Mouse (Mus musculus): ENCODE data around the gene Slc38a7. TPM values are rescaled to one million over a fixed set of nuclear protein-coding genes. Genes with fewer than 3 reads are reported as not detected.

Gene Slc38a7
- polyA plus RNA-seq, 1 experiment from 2014 or later: 28.5 TPM

DNA sequence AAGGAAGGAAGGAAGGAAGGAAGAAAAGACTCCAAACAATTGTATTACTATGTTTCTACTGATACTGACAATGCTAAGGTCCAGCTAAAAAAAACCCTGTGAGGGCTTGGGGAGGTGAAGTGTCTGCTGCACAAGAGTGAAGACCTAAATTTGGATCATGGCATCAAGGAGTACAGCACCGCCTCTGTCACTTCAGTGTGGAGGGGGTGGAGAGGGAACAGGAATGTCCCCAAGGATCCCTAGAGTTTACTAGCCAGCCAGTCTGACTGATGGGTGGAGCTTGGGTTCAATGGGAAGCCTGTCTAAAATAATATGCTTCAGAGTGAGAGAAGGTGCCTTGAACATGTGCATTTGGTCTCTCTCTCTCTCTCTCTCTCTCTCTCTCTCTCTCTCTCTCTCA lies 35.1 kb downstream of the Slc38a7 start:
- H3K27ac ChIP-seq (replicated peaks): no peak overlapping the region
- H3K36me3 ChIP-seq: no peaks in the 10 kb centered on the region
- no peak for ATAC-seq (replicated peaks)
- 54% methylated on average over 1 of the region's 1 CpGs for WGBS
- H3K4me1 ChIP-seq: no peaks in the 10 kb centered on the region
- no peak overlapping the region for H3K4me3 ChIP-seq
- no peak overlapping the region for H3K4me2 ChIP-seq (replicated peaks)
- H3K27me3 ChIP-seq: no peaks in the 10 kb centered on the region
- H3K9ac ChIP-seq (replicated peaks): no peak overlapping the region
- no peaks in the 10 kb centered on the region for H3K9me3 ChIP-seq

DNA sequence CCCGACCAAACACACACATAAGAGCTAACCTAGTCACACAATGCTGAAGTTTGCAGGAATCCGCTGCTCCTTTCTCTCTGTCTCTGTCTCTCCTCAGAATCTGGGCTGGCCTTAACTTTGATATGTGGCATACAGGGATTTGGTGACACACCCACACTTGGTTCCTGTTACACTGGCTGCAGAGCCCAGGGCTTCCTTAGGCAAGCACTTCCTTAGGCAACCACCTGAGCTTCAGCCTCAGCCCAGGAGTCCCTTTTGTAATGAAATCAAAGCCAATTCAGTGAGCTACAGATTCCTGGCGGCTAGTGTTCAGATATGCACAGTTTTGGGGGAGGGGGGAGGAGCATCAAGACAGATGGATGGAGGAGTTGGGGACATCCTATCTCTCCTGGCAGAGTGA lies 35.7 kb downstream of the Slc38a7 start:
- Histone ChIP-seq H3K36me3 (no peaks in the 10 kb centered on the region), H3K27ac (replicated peaks) (no peak overlapping the region), H3K4me3 (no peak overlapping the region), H3K27me3 (no peaks in the 10 kb centered on the region), H3K9me3 (no peaks in the 10 kb centered on the region), H3K4me1 (no peaks in the 10 kb centered on the region), H3K4me2 (replicated peaks) (no peak overlapping the region), H3K9ac (replicated peaks) (no peak overlapping the region)
- no peak for ATAC-seq (replicated peaks)
- 71% methylated on average over 3 of the region's 3 CpGs for WGBS

DNA sequence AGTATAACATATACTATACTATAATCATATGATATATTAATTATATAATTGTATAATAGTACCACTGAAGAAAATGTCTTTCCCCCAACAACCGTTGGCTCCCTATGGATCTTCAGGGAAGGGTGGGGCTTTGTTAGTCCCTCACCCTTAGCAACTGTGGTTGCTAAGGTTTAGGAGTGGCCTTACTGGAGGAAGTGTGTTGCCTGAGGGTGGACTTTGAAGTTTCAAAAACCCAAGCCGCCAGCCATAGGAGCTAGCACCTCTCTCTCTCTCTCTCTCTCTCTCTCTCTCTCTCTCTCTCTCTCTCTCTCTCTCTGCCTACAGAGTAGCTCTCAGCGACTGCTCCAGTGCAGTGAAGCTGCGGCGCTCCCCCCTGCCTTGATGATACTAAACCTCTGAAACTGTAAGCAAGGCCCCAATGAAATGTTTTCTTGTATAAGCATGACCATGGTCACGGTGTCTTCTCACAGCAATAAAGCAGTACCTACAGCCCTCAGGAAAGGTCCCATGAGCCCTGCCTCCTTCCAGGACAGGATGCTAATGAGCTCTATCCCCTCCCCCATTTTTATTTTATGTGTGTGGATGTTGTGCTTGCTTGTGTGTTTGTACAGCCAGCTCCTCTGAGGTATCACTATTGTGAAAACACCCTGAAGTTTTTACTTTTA lies 37.2 kb downstream of the Slc38a7 start:
- Histone ChIP-seq H3K9me3 (no peaks in the 10 kb centered on the region), H3K4me3 (no peak overlapping the region), H3K27ac (replicated peaks) (no peak overlapping the region), H3K27me3 (no peaks in the 10 kb centered on the region), H3K4me1 (no peaks in the 10 kb centered on the region), H3K9ac (replicated peaks) (no peak overlapping the region), H3K4me2 (replicated peaks) (no peak overlapping the region), H3K36me3 (no peaks in the 10 kb centered on the region)
- ATAC-seq (replicated peaks): no peak
- WGBS: 59% methylated on average over 6 of the region's 6 CpGs

DNA sequence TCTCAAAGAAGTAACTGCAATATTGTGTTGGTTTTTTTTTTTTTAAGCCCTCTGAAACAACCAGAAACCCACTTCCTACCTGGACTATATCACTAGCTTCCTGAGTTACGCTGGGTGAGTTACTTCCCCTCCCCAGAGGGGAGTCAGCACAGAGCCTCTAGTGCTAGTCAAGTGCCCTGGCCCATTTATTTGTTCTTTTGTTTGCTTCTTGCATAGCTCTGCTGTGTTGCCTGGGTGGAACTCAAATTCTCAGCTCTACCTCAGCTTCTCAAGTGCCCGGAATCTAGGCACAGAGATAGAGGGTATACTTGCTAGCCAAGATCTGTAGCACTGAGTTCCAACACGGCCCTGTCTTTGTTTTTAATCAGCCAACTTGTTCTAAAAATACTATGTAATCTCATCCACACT lies 43.2 kb downstream of the Slc38a7 start:
- Histone ChIP-seq H3K9me3 (no peaks in the 10 kb centered on the region), H3K4me3 (no peak overlapping the region), H3K27me3 (no peaks in the 10 kb centered on the region), H3K4me2 (replicated peaks) (no peak overlapping the region), H3K27ac (replicated peaks) (no peak overlapping the region), H3K36me3 (no peaks in the 10 kb centered on the region), H3K9ac (replicated peaks) (no peak overlapping the region), H3K4me1 (peaks cover 12% of the 10 kb centered on the region)
- ATAC-seq (replicated peaks): no peak
- 61% methylated on average over 3 of the region's 3 CpGs for WGBS

DNA sequence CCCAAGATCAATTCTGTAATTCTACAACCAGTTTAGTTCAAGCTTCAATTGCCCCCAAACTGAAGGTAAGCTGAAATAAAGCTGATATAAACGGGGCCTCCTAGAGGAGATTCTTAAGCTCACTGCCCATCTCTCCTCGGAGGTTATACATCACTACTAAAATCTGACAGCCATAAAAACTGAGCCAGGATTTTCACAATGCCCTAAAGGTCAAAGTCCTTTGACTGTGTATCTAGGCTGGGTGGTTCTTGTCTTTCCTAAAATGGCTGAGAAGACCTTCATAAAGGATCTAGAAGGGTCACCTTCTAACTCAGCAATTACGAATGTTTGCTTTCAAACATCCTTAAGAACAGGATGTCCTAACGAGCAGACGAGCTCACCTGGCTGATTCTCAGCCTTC lies 44.2 kb downstream of the Slc38a7 start:
- 77% methylated on average over 5 of the region's 5 CpGs for WGBS
- Histone ChIP-seq H3K4me3 (no peak overlapping the region), H3K9me3 (no peaks in the 10 kb centered on the region), H3K27ac (replicated peaks) (no peak overlapping the region), H3K4me2 (replicated peaks) (no peak overlapping the region), H3K4me1 (peaks cover 21% of the 10 kb centered on the region), H3K36me3 (no peaks in the 10 kb centered on the region), H3K9ac (replicated peaks) (no peak overlapping the region), H3K27me3 (no peaks in the 10 kb centered on the region)
- ATAC-seq (replicated peaks): no peak

DNA sequence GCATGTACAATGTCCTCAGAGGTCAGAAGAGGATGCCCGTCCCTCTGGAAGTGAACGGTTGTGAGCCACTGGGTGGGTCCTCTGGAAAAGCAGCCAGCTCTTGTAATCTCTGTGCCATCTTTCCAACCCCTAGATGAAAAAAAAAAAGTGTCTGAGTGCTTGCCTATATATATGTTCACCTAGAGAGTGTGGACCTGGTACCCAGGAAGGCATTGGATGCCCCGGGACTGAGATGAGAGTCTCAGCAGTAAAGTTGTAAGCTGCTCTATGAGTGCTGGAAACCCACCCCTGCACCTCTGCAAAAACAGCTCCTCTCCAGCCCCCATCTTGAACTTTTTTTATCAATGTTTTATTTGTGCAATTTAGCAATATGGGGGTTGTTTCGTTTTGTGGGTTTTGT lies 44.7 kb downstream of the Slc38a7 start:
- WGBS: 88% methylated on average over 4 of the region's 4 CpGs

DNA sequence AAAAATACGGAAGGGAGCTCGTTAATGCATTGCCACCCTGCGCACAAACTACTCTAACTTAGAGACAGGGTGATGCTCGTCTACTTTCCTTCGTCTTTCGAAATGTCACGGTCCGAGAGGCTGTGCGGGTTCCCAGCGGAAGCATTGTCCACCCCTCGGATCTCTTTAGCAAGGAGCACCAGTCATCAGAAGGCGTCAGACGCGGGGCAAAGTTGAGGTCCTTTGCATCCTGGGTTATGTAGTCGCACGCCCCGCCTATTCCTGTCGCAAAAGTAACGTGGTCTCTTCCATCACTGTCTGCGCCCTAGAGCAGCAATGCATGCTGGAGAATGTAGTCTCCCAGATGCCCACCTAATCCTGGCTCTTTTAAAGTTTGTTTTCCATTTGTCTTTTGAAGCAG lies 45.5 kb downstream of the Slc38a7 start:
- peak; percentile 96 for ATAC-seq (replicated peaks)
- H3K4me3 ChIP-seq: peak overlapping the region; percentile 97

More for the DNA sequence above, 44.7 kb downstream of the Slc38a7 start:
- no peaks in the 10 kb centered on the region for H3K9me3 ChIP-seq
- no peaks in the 10 kb centered on the region for H3K27me3 ChIP-seq
- H3K4me1 ChIP-seq: peaks cover 26% of the 10 kb centered on the region
- H3K27ac ChIP-seq (replicated peaks): no peak overlapping the region
- H3K9ac ChIP-seq (replicated peaks): no peak overlapping the region
- no peak overlapping the region for H3K4me3 ChIP-seq
- ATAC-seq (replicated peaks): no peak
- H3K4me2 ChIP-seq (replicated peaks): no peak overlapping the region
- no peaks in the 10 kb centered on the region for H3K36me3 ChIP-seq

DNA sequence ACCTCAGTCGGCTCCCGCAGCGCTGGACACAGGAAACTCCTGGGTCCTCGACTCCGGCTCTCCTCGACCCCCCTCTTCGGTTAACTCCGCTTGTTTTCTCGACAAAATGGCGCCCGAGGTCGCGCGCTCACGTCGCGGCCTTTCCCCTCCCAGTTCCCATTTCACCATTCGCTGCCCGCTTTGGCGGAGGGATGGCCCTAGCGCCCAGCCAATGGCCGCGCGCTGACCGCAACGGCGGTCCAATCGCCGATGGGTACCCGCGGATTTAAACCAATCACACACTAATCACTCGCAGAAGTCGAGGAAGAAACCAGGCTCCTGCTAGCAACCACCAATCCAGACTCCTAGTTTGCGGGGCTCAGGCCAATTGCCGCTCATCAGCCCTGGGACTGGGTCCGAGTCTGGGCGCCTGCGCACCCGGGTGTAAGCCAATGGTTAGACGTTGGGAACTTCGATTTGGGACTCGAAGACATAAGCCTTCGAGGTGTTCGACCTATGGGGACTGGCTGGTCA lies 46.0 kb downstream of the Slc38a7 start, which contains the start of gene Cnot1:
Gene Cnot1 (minus strand): TSS at position 134 of the 513 bp plus-strand sequence.
- H3K36me3 ChIP-seq: no peaks in the 10 kb centered on the region
- under 1% methylated on average over 44 of the region's 44 CpGs for WGBS
- H3K4me2 ChIP-seq (replicated peaks): peak within 1 kb of the TSS; percentile 88
- peak within 1 kb of the TSS; percentile 94 for H3K27ac ChIP-seq (replicated peaks)
- H3K27me3 ChIP-seq: no peaks in the 10 kb centered on the region
- peak within 1 kb of the TSS; percentile 97 for H3K9ac ChIP-seq (replicated peaks)
- H3K4me1 ChIP-seq: peaks cover 31% of the 10 kb centered on the region
- ATAC-seq (replicated peaks): peak; percentile 98
- H3K4me3 ChIP-seq: peak within 1 kb of the TSS; percentile 97
- H3K9me3 ChIP-seq: no peaks in the 10 kb centered on the region

More for the DNA sequence above, 45.5 kb downstream of the Slc38a7 start:
- Histone ChIP-seq H3K27ac (replicated peaks) (peak overlapping the region; percentile 94), H3K9me3 (no peaks in the 10 kb centered on the region), H3K36me3 (no peaks in the 10 kb centered on the region), H3K4me2 (replicated peaks) (peak overlapping the region; percentile 51), H3K9ac (replicated peaks) (peak overlapping the region; percentile 43), H3K4me1 (peaks cover 30% of the 10 kb centered on the region), H3K27me3 (no peaks in the 10 kb centered on the region)
- WGBS: under 1% methylated on average over 20 of the region's 20 CpGs

DNA sequence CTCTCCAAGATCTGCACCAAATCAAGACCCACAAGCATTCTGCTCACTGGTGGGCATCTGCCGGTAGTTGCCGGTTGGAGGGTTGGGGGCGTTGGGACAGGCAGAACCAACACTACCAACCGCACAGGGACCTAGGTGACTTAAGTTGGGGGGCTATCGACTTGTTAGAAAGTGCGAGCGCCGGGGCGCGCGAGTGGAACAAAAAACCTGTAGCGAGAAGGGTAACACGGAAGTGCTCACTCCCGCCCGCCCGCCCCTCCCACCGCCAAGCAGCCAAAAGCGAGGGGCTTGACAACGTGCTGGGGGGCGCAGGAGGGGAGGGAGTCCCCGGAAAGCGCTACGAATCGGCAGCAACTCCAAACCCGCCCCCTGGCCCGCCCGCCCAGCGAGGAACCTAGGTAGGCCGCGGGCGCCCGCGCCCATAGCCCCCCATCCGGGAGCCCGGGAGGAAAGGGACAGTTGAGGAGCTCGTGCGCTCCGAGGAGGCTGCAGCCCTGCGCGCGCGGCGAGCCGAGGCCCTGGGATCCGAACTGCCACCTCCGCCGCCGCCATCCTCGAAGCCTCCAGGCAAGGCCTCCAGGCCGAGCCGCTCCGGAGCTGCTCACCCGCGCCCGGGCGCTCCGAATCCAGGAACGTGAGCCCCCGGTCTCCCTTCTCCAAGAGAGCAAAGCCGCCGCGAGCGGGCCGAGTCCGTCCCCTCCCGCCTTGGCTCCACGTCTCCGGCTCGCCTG lies 46.7 kb downstream of the Slc38a7 start:
- no peaks in the 10 kb centered on the region for H3K9me3 ChIP-seq
- ATAC-seq (replicated peaks): no peak; the same call in 1 of the 2 replicates
- peak overlapping the region; percentile 94 for H3K27ac ChIP-seq (replicated peaks)
- H3K27me3 ChIP-seq: no peaks in the 10 kb centered on the region
- peak overlapping the region; percentile 88 for H3K4me2 ChIP-seq (replicated peaks)
- peak overlapping the region; percentile 97 for H3K4me3 ChIP-seq
- WGBS: under 1% methylated on average over 64 of the region's 69 CpGs
- peaks cover 35% of the 10 kb centered on the region for H3K4me1 ChIP-seq
- peak overlapping the region; percentile 97 for H3K9ac ChIP-seq (replicated peaks)
- H3K36me3 ChIP-seq: no peaks in the 10 kb centered on the region

DNA sequence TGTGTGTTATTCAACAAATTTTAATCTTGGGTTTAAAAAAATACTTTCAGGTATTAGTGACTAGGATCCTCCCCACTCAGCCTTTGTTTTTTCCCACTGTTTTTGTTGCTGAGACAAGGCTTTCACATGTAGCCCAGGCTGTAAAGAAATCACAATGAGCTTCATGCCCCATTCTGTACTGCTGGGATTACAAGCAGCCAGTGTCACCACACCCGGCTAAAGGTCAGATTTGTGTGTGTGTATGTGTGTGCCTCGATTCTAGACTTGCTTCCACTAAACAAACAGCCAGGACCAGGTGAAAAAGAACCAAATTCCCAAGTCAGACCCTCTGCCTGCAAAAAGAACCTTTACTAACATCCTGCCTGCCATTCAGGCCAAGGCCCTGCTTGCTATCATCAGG lies 47.9 kb downstream of the Slc38a7 start:
- 71% methylated on average over 2 of the region's 2 CpGs for WGBS
- Histone ChIP-seq H3K9me3 (no peaks in the 10 kb centered on the region), H3K36me3 (no peaks in the 10 kb centered on the region), H3K27me3 (no peaks in the 10 kb centered on the region), H3K4me2 (replicated peaks) (peak overlapping the region; percentile 88), H3K27ac (replicated peaks) (no peak overlapping the region), H3K9ac (replicated peaks) (peak overlapping the region; percentile 97; the same call in 1 of the 2 replicates), H3K4me3 (peak overlapping the region; percentile 97), H3K4me1 (peaks cover 38% of the 10 kb centered on the region)
- ATAC-seq (replicated peaks): no peak

DNA sequence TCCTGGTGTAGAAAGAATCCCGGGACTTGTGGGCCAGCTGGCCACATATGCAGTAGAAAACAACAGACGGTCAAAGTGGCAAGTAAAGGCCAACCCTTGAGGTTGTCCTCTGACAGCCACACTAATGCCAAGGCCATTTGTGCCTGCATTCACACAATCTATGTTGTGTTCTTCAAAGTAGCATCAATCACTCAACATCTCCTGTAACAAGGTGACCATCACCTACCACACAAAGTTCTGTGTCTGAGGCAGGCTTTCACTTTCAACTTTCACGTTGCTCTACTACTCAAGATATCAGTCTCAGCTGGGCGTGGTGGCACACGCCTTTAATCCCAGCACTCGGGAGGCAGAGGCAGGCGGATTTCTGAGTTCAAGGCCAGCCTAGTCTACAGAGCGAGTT lies 51.1 kb downstream of the Slc38a7 start:
- Histone ChIP-seq H3K4me3 (no peak overlapping the region), H3K4me1 (peaks cover 38% of the 10 kb centered on the region), H3K36me3 (no peaks in the 10 kb centered on the region), H3K27ac (replicated peaks) (no peak overlapping the region), H3K9ac (replicated peaks) (no peak overlapping the region), H3K27me3 (no peaks in the 10 kb centered on the region), H3K4me2 (replicated peaks) (no peak overlapping the region), H3K9me3 (no peaks in the 10 kb centered on the region)
- ATAC-seq (replicated peaks): no peak
- WGBS: 92% methylated on average over 8 of the region's 8 CpGs

DNA sequence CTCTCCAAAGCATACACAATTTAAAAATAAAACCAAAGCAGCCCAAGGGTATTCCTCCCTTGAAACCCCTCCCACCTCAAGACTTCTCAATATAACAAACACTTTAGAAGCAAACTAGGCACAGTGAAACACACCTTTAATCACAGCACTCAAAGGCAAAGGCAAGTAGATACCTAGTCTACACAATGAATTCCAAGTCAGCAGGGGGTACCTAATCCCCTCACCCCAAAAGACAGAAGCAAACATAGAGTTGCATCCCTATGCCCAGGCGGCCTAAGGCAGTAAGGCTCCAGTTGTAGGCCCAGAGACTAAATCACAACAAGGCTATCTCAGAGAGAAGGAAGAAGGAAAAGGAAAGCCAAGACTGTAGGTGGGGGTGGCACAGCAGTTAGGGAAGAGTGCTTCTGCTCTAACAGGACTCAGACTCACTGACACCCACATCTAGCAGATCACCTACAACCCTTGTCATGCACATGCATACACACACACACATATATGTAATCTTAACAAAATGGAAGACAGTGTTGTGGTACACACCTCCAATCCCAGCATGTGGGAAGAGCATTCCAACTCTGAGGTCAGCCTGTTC lies 51.8 kb downstream of the Slc38a7 start:
- ATAC-seq (replicated peaks): no peak
- H3K9me3 ChIP-seq: no peaks in the 10 kb centered on the region
- no peaks in the 10 kb centered on the region for H3K36me3 ChIP-seq
- WGBS: 79% methylated on average over 1 of the region's 1 CpGs
- H3K4me1 ChIP-seq: peaks cover 38% of the 10 kb centered on the region
- no peak overlapping the region for H3K4me2 ChIP-seq (replicated peaks)
- H3K27me3 ChIP-seq: no peaks in the 10 kb centered on the region
- no peak overlapping the region for H3K9ac ChIP-seq (replicated peaks)
- H3K27ac ChIP-seq (replicated peaks): no peak overlapping the region
- H3K4me3 ChIP-seq: no peak overlapping the region

Measured in forebrain, embryonic 15.5 days (tissue).